Mouse (Mus musculus) gonadal fat pad, adult 2 months (tissue): ENCODE data around the gene Fstl4. TPM values are rescaled to one million over a fixed set of nuclear protein-coding genes. Genes with fewer than 3 reads are reported as not detected.
"Not testable (repeated sequence)": the region's sequence is repeated elsewhere in the genome, so short reads cannot be mapped to it uniquely, and the experiment has no call there.

Experiments used
- DNase-seq: peaks from one replicate; pipeline ENCODE4 v3.0.0-alpha.2; 2012; ENCODE audit warnings: low read depth
- polyA plus RNA-seq: library from polyadenylated mRNA; depleted of rRNA; stranded (reverse); fragments of >200 nt; gene quantifications from 2 replicates; pipeline ENCODE4 v1.2.3, GENCODE M21; 2012

The Fstl4 gene
- polyA plus RNA-seq, 1 experiment: 0.50 TPM

GRCm38 (mm10) chr11:53085858-53086565, 321.6 kb downstream of the Fstl4 start:
- no peak for DNase-seq

- not testable (repeated sequence) for DNase-seq
Measured at GRCm38 (mm10) chr11:53087896-53088295, 323.5 kb downstream of the Fstl4 start.

GRCm38 (mm10) chr11:53091596-53091995, 327.2 kb downstream of the Fstl4 start:
- no peak for DNase-seq

- no peak for DNase-seq
Measured at GRCm38 (mm10) chr11:53096871-53097270, 332.4 kb downstream of the Fstl4 start.

GRCm38 (mm10) chr11:53097331-53097730, 332.9 kb downstream of the Fstl4 start:
- DNase-seq: no peak

DNA sequence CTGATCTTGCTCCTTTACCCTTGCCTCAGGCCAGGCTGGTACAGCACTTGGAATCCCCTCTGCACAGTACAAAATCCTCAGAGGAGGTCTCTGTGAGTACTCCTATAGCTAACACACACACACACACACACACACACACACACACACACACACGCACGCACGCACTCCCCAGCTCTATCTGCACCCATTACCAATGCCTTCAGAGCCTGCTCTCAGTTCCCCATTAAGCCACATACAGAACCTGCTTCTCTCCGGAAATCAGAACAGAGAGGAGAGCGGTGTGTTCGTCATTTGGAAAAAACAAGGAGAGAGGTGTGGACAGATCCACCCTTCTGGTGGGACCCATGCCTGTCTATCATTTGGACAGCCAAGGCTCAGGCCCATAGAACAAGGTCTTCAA, 333.4 kb downstream of the Fstl4 start:
- no peak for DNase-seq

GRCm38 (mm10) chr11:53098780-53099198, 334.4 kb downstream of the Fstl4 start:
- no peak for DNase-seq

DNA sequence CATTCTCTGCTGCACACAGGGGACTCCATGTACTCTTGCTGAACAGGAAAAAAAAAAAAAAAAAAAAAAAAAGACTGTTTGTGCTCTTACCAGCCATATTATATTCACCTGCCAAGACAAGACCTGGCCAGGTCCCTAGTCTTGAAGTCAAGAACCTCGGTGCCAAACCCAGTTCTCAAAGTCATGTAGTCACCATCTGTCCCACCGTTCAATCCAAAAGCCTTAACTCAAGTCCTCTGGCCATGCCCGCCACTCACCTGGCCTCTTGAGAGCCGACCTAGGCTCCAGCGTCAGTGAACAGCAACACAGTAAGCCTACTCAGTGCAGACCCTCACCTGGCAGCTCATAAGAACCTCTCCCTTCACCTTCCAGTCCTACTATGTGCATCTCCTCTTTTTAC, 334.9 kb downstream of the Fstl4 start:
- DNase-seq: no peak

DNA sequence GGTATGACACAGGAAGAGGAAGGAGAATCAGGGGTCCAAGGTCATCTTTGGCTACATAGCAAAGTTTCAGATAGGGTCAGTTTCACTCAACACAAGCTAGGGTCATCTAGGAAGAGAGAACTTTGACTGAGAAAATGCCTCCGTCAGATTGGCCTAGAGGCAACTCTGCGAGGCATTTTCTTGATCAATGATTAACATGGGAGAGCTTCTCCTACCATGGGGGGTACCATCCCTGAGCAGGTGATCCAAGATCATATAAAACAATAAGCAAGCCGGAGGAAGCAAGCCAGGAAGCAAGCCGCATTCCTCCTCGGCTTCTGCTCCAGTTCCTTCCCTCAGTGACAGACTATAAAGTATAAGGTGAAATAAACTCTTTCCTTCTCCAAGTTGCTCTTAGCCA, 337.3 kb downstream of the Fstl4 start:
- DNase-seq: no peak

GRCm38 (mm10) chr11:53103601-53104325, 339.3 kb downstream of the Fstl4 start:
- DNase-seq: no peak

DNA sequence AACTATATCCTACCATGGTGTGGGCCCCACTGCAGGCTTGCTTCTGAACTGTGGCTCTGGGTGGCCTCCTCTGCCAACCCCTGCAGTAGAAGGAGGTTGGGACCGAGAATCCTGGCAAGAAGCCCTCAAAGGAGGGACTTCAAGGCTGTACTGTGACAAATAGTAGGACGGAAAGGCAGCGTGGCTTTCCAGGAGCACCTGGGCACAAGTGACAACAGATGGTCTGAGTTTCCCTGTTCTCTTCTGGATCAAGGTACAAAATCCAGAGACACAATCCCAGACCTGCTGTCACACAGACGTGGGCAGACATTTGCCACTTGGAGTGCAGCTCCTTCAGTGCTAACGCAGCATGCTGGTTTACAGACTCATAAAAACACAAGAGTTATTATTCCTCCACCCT, 343.3 kb downstream of the Fstl4 start:
- DNase-seq: no peak

- no peak for DNase-seq
Measured at GRCm38 (mm10) chr11:53108798-53109197, 344.4 kb downstream of the Fstl4 start.

DNA sequence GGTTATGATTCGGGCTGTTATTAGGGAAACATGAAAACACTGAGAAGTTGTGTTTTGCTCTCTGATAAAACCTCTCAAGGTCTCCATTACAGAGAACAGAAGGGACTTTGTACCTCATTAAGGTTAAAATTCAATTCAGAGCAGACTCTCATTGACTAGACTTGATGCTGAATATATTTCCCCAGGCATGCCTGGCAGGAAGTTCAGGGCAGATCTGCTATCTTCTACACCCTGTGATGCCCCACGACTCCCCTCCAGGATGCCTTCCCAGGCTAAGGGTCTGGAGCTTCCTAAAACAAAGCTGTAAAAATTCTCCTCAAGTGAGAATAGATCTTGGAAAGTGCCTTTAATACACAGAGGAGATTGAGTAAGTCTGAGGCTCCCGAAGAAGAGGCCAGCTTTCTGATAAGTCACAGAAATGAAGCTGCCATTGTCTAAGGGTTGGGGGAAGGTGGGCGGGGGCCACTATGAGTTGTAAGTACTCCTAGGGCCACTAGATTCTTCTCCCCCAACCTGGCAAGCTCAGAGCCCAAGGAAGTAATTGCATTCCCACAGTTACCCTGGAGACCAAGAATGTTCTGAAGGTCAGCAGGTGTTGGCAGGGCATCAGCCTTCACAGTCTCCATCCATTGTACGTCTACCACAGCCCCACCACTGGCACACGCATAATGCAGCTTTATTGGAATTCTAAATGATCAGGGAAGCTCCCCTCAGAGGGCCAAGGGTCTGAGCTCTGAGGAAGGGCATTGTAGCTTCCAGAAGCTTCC, 345.4 kb downstream of the Fstl4 start:
- no peak for DNase-seq

DNA sequence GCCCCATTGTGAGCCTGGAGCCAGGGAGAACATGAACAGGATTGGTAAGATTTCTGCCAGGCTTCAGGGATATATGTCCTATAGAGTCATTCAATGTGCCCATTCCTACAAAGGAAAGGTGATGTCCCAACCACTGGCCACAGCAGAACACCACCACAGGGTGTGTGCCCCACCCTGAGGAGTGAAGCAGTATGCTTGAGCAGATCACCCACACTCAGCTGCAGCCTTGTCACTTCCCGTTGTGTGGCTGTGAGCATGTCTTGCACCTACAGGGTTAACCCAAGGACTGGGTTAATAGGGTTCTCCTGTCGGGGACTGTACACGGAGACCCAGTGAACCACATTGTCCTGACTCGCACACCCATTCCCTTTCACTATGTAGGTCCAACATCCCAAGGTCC, 351.3 kb downstream of the Fstl4 start:
- DNase-seq: no peak

DNA sequence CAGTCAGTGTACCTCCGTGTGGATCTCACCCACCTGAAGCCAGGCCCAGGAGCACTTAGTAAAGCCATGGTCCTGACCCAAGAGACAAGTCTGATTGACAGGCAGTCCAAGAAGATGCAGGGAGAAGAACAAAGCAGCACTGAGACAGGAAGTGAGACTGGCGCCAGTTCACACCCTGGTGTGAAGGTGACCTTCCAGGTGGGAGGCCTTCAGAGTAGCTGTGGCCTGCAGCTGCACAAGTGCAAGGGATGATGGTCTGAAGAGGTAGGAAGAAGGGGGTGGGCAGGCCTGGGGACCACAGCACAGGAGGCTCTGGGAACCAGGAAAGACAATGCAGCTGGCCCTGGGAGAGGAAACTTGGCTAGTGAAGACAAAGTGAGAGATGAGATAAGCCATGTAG, 351.9 kb downstream of the Fstl4 start:
- no peak for DNase-seq

- no peak for DNase-seq
Measured at GRCm38 (mm10) chr11:53118226-53118965, 354.0 kb downstream of the Fstl4 start.

GRCm38 (mm10) chr11:53119966-53120365, 355.5 kb downstream of the Fstl4 start:
- DNase-seq: no peak

DNA sequence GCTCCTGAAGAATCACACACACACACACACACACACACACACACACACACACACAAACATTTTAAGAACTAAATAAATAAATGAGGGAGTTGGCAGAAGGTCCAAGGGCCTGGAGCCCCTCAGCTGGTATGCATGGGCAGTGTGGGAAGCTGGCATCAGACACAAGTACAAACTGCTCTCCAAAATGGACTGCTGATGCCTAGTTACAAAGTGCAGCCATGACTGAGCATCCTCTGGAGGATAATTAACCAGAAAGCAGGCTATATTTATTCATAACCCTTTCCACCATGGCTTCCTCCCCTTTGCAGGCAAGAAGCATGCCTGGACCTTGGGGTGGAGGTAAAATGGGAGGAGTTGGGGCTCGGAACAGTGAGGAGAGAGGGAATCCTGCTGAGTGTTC, 356.8 kb downstream of the Fstl4 start:
- DNase-seq: no peak

- DNase-seq: no peak
Measured at GRCm38 (mm10) chr11:53124799-53125198, 360.4 kb downstream of the Fstl4 start.

DNA sequence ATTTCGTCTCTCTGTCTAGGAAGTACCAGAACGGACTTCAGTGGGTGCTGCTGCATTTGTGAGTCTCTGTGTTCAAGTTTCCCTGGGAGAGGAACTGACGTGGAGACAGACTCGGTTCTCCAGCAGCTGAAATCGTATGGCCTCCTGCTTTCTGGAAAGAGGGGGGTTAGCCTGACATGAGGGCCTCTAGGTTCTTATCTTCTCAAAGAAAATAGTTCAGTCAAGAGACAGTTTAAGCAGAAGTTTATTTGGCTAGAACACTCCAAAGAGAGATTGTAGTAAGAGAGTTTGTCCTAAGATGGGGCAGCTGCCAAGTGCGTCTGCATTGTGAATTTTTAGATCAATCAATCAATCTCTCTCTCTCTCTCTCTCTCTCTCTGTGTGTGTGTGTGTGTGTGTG, 362.2 kb downstream of the Fstl4 start:
- no peak for DNase-seq

DNA sequence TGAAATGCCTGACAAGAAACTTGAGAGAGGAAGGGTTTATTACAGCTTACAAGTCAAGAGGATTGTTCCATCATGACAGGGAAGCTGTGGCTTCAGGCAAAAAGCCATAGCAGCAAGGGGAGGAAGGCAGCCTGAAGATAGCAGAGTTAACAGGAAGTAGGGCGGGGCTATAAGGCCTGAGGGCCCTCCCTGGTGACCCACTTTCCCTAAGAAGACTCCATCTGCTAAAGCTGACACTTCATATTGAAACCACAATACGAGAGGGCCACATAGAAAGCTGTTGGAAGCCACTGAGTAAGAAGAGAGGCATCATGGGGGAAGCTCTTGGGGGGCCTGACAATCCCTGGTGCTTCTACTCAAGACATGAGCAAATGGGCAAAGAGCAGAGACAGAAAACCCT, 364.2 kb downstream of the Fstl4 start:
- DNase-seq: no peak
